Mouse (Mus musculus) thymus, adult 2 months (tissue): ENCODE measurements around the gene Gm28053. TPM values are rescaled to one million over a fixed set of nuclear protein-coding genes. Genes with fewer than 3 reads are reported as not detected.
A peak's percentile ranks its signal among the peaks of the same experiment; 100 is the strongest.

Experiments used
- DNase-seq: peaks from one replicate; pipeline ENCODE4 v3.0.0; 2021
- H3K27ac ChIP-seq: fragments of 200-500 bp; 2 replicates; pipeline ENCODE4 v1.5.1; 2012; ENCODE audit warnings: low read length, control low read depth; ENCODE audit not compliant: control insufficient read depth, insufficient read depth
- H3K27me3 ChIP-seq: fragments of 200-500 bp; 2 replicates; pipeline ENCODE4 v1.6.1; 2012; ENCODE audit warnings: mild to moderate bottlenecking, low read length, moderate library complexity, mixed read lengths; ENCODE audit not compliant: control insufficient read depth, insufficient read depth
- H3K36me3 ChIP-seq: fragments of 200-500 bp; 2 replicates; pipeline ENCODE4 v1.6.1; 2012; ENCODE audit warnings: mild to moderate bottlenecking, low read length, moderate library complexity; ENCODE audit not compliant: control insufficient read depth, insufficient read depth
- H3K4me1 ChIP-seq: fragments of 200-500 bp; replicated peaks from 2 replicates; pipeline ENCODE4 v1.6.1; 2012; ENCODE audit warnings: low read length; ENCODE audit not compliant: control insufficient read depth, insufficient read depth
- H3K4me3 ChIP-seq: fragments of 200-500 bp; 2 replicates; pipeline ENCODE4 v1.5.1; 2012; ENCODE audit warnings: mild to moderate bottlenecking, low read length, control low read depth, moderate library complexity; ENCODE audit not compliant: control insufficient read depth, insufficient read depth
- CTCF ChIP-seq: fragments of 200-500 bp; IDR thresholded peaks from 2 replicates; pipeline ENCODE4 v1.5.1; 2012; ENCODE audit warnings: mild to moderate bottlenecking, control low read depth, low read length, moderate library complexity, borderline replicate concordance; ENCODE audit not compliant: control insufficient read depth, poor library complexity, insufficient read depth; ENCODE audit errors: extremely low read depth
- POLR2A ChIP-seq: fragments of 200-500 bp; IDR thresholded peaks from 2 replicates; pipeline ENCODE4 v1.6.1; 2012; ENCODE audit warnings: mild to moderate bottlenecking, low read length, control low read depth, moderate library complexity; ENCODE audit not compliant: control insufficient read depth, poor library complexity, insufficient read depth; ENCODE audit errors: extremely low read depth
- WGBS: fragments of 180-500 bp; shearing (Covaris S2); methylation state at CpG from one replicate; pipeline ENCODE4 v1.1.7; 2018; 5-methylcytosine and 5-hydroxymethylcytosine counted together
- polyA plus RNA-seq: library from polyadenylated mRNA; depleted of rRNA; stranded (reverse); fragments of >200 nt; gene quantifications from 2 replicates; pipeline ENCODE4 v1.2.3, GENCODE M21; 2012

Gm28053 gene
- polyA plus RNA-seq, 1 experiment: 0.88 TPM

DNA sequence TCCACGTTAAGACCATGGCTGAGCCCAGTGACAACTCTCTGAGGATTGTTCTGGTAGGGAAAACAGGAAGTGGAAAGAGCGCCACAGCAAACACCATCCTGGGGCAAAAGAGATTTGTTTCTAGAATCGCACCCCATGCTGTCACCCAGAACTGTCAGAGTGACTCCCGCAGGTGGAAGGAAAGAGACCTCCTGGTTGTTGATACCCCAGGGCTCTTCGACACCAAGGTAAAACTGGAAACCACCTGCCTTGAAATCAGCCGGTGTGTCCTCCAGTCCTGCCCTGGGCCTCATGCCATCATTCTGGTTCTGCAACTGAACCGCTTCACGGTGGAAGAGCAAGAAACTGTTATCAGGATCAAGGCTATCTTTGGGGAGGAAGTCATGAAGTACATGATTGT lies 5.1 kb downstream of the Gm28053 start:
- Histone ChIP-seq H3K27ac (peak overlapping the region; percentile 73), H3K27me3 (no peaks in the 10 kb centered on the region), H3K36me3 (no peaks in the 10 kb centered on the region), H3K4me1 (peaks cover 46% of the 10 kb centered on the region), H3K4me3 (no peak overlapping the region)
- TF ChIP-seq POLR2A (no peak), CTCF (no peak)
- no peak for DNase-seq
- 50% methylated on average over 8 of the region's 8 CpGs for WGBS

DNA sequence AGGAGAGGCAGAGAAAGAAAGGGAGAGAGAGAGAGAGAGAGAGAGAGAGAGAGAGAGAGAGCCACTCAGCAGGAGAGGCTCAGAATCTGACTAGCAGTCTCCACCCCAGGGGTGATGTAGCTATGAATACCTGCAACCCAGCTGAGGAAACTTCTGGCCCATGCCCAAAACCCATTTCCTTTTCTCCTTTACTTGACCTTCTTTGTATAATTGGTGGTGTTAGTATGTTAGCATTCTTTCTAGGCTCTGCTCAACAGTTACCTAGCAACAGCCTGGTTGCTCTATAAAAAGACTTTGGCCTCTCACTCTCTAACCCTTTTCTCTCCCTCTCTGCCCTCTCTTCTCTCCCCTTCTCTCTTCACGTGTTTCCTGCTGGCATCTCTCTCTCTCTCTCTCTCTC lies 7.1 kb downstream of the Gm28053 start:
- Histone ChIP-seq H3K27ac (no peak overlapping the region; the same call in 1 of the 2 replicates), H3K4me3 (no peak overlapping the region), H3K36me3 (no peaks in the 10 kb centered on the region), H3K4me1 (peaks cover 31% of the 10 kb centered on the region), H3K27me3 (no peaks in the 10 kb centered on the region)
- 0% methylated on average over 1 of the region's 1 CpGs for WGBS
- no peak for DNase-seq
- TF ChIP-seq POLR2A (no peak), CTCF (no peak)

DNA sequence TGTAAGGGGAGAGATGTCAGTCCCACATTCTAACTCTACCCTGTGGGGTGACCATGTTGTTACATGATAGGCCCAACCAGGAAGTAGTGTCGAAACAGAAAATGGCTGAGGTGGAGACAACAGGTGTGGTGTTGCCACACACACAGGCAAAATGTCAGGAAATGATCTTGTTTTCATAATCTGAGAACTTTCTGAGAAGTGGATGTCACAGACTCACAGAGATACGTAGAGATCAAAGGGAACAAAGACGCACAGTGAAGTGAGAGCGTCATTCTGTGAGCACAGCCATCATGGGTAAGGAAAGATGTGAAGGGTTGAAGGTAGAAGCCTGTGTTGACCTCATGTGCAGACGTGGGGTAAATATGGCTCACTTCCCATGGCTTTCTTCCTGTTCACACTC lies 9.4 kb downstream of the Gm28053 start:
- 25% methylated on average over 5 of the region's 5 CpGs for WGBS
- no peak for TF ChIP-seq POLR2A
- TF ChIP-seq CTCF: no peak
- H3K27me3 ChIP-seq: no peaks in the 10 kb centered on the region

DNA sequence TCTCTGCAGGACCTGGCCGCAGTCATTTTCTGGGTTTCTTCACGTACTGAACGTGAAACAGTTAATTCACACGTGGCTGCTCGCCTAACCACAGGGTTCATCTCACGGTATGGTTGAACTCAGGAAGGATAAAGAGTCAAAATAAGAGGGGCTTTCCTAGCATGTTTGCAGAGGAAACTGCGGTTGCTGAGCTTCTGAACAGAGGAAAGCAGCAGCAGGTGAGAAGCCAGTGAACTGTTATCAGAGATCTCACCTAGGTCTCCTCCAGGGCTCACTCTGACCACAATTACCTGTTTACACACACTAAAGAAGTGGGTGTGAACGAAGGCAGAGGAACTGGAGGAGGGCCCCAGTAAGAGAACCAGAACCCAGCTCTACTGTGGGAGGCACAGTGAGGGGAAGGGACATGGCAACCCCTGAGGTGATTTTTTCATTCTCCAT lies 14.5 kb downstream of the Gm28053 start:
- DNase-seq: peak; percentile 83
- TF ChIP-seq POLR2A (no peak), CTCF (no peak)
- WGBS: under 1% methylated on average over 8 of the region's 8 CpGs
- peaks cover 33% of the 10 kb centered on the region for H3K4me1 ChIP-seq
- H3K4me3 ChIP-seq: peak overlapping the region; percentile 22
- H3K27me3 ChIP-seq: no peaks in the 10 kb centered on the region
- H3K27ac ChIP-seq: peak overlapping the region; percentile 92
- H3K36me3 ChIP-seq: no peaks in the 10 kb centered on the region

More for the DNA sequence above, 9.4 kb downstream of the Gm28053 start:
- H3K27ac ChIP-seq: peak overlapping the region; percentile 77
- DNase-seq: no peak
- no peaks in the 10 kb centered on the region for H3K36me3 ChIP-seq
- H3K4me1 ChIP-seq: peaks cover 33% of the 10 kb centered on the region
- no peak overlapping the region for H3K4me3 ChIP-seq

DNA sequence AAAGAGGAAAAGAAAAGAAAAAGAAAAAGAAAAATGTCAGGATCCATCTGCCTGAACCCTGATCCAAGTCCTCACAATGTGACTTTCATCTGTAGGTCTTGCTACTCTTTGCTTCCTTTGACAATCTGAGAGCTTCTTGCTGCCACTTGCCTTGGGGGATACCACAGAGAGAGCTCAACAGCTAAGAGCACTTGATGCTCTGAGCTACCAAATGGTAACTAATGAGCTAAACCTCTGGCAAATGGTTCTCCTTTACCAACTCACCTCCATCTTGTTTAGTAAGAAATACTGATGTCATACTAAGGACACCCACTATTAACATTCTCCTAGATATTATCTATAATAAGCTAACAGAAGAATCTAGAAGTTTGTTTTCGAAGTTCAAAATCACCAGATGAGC lies 15.3 kb downstream of the Gm28053 start:
- TF ChIP-seq POLR2A (no peak), CTCF (no peak)
- WGBS: 86% methylated on average over 1 of the region's 1 CpGs
- H3K27me3 ChIP-seq: no peaks in the 10 kb centered on the region
- no peak for DNase-seq
- peak overlapping the region; percentile 83 for H3K27ac ChIP-seq
- no peak overlapping the region for H3K4me3 ChIP-seq
- H3K4me1 ChIP-seq: peaks cover 27% of the 10 kb centered on the region
- H3K36me3 ChIP-seq: no peaks in the 10 kb centered on the region

DNA sequence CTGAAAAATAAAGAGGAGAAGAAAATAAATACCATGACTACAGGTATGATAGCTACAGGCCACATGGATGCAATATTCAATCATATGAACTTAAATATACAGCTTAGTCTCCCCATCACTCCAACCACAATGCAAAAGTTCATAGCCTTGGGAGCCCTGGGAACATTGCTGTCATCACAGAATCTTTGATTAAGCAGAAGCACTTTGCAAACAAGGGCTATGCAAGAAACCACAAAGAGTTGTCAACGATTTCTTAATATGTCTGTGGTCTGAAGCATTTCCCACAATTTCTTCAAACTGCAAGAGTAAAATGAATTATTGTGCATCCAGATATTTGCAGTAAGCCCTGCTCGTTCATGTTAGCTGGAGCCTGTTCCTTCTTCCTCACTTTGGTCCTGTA lies 18.6 kb downstream of the Gm28053 start:
- no peaks in the 10 kb centered on the region for H3K27me3 ChIP-seq
- WGBS: 4% methylated on average over 2 of the region's 2 CpGs
- no peak for TF ChIP-seq POLR2A
- H3K4me1 ChIP-seq: peaks cover 28% of the 10 kb centered on the region
- H3K4me3 ChIP-seq: no peak overlapping the region
- peaks cover 2% of the 10 kb centered on the region for H3K36me3 ChIP-seq
- no peak for DNase-seq
- peak overlapping the region; percentile 93 for H3K27ac ChIP-seq

DNA sequence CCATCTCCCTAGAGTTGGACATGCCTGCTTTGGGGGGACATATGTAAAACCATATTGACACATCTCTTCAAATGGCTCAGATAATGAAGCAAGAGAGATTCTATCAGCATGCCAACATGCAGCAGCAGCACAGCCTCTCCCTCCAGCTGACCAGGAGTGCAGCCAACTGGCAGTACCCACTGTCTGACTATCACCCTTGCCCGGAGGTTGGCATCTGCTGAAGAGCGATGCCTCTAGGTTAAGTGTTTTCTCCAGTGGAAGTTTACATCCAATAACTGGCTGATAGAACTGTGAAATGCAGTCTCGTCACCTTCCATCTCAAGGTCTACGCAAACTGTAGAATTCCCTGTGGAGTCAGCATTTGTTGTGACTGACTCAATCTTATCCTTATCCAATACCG lies 19.3 kb downstream of the Gm28053 start:
- Histone ChIP-seq H3K4me1 (peaks cover 34% of the 10 kb centered on the region), H3K27me3 (no peaks in the 10 kb centered on the region), H3K27ac (peak overlapping the region; percentile 93), H3K36me3 (peaks cover 9% of the 10 kb centered on the region), H3K4me3 (peak overlapping the region; percentile 45)
- TF ChIP-seq POLR2A (no peak), CTCF (no peak)
- 80% methylated on average over 5 of the region's 5 CpGs for WGBS
- DNase-seq: no peak
